Mouse (Mus musculus): ENCODE results near the gene Tpm1. TPM values are rescaled to one million over a fixed set of nuclear protein-coding genes. Genes with fewer than 3 reads are reported as not detected.
A peak's percentile ranks its signal among the peaks of the same experiment; 100 is the strongest.

Gene Tpm1
- total RNA-seq, 2 experiments from 2014 or later, result 11,169 to 11,475 TPM

GRCm38 (mm10) chr9:67034677-67035076 lies 14.5 kb downstream of the Tpm1 start:
- intact Hi-C loops (cut with DNase I), result no loop called here
- DNase-seq, result no peak

- intact Hi-C loops (cut with DNase I), result no loop called here
- no peak for DNase-seq
Observed at GRCm38 (mm10) chr9:67033016-67033415, 16.2 kb downstream of the Tpm1 start.

GRCm38 (mm10) chr9:67032611-67033010 lies 16.6 kb downstream of the Tpm1 start:
- no peak for DNase-seq
- intact Hi-C loops (cut with DNase I), result no loop called here

DNA sequence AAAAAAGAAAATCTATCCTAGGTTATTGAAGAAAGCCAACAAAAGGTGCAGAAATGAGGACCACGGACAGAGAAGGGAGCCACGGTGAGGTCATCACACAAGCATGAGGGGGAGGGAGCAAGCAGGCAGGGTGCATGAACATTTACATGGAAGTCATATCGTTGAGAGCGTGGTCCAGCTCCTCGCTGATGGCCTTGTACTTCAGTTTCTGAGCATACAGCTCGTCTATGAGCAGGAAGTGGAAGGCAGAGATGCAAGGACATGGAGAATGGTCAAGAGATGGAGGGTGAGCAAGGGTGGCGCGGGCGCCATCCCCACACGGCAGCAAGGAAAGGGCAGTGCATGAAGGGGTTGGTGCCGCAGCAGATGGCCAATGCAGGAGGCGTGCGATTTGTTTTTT lies 19.7 kb downstream of the Tpm1 start:
- no peak for DNase-seq
- intact Hi-C loops (cut with DNase I), result no loop called here

- no peak for DNase-seq
- intact Hi-C loops (cut with DNase I), result no loop called here
Observed at GRCm38 (mm10) chr9:67028929-67029328, 20.3 kb downstream of the Tpm1 start.

- intact Hi-C loops (cut with DNase I), result no loop called here
- no peak for DNase-seq
Observed at GRCm38 (mm10) chr9:67028133-67028724, 21.0 kb downstream of the Tpm1 start.

GRCm38 (mm10) chr9:67026890-67027289 lies 22.3 kb downstream of the Tpm1 start:
- intact Hi-C loops (cut with DNase I), result no loop called here
- DNase-seq, result no peak

GRCm38 (mm10) chr9:67026061-67026460 lies 23.1 kb downstream of the Tpm1 start:
- peak in 1 of 2 experiments; percentile 46 for DNase-seq
- intact Hi-C loops (cut with DNase I), result no loop called here

DNA sequence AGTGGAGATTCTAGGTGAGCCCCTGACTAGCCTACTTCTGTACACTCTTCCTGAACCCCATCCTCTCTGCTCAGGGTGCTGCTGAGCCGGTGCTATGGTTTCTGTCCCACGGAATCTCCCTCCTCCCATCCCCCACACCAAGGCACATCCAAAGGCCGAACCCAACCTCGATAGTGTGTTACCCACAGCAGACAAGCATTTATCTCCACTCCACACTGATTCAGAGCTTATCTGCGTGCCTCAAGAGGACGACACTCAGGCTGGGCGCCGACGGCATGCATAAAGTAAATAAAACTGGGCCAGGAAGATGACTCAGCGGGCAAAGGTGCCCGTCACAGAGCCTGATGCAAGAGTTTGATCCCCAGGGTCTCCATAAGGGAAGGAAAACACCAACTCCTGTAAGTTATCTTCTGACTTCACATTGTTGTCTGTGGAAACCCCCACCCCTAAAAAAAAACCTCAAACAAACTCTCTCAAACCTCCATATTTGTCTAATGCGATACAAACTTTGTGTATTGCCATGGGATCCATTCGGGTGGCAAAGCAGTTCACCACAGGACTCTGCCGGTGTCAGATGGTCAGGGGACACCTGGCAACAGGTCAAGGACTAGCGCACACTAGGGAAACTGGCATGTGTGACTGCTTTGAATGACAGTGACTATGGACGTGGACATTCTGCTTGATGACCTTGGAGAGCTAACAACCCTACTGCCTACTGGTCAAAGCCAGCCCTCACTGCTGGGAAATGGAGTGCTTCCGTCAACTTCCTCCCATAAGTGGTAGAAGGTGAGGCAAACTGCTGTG lies 24.1 kb downstream of the Tpm1 start:
- intact Hi-C loops (cut with DNase I), result no loop called here

DNA sequence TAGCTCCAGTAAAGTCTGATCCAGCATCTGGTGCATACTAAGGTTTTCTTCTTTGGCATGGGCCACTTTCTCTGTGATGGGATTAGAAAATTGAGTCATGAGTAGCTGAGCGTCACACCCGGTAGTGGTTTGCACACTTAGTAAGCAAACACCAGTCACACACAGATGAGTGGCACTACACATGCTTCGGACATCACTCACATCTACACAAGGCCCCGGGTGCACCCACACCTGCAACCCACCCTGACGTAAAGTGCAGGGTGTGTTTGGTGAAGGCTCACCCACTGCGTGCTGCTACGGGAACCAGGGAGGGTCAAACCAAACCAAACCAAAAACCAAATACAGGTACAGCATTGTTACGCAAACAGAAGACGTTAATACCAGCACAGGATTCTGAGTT lies 25.8 kb downstream of the Tpm1 start:
- intact Hi-C loops (cut with DNase I), result no loop called here
- DNase-seq, result no peak

More for the DNA sequence above, 24.1 kb downstream of the Tpm1 start:
- DNase-seq, result peak in 1 of 2 experiments; percentile 65

- intact Hi-C loops (cut with DNase I), result no loop called here
- DNase-seq, result no peak
Observed at GRCm38 (mm10) chr9:67020063-67020462, 29.1 kb downstream of the Tpm1 start.

DNA sequence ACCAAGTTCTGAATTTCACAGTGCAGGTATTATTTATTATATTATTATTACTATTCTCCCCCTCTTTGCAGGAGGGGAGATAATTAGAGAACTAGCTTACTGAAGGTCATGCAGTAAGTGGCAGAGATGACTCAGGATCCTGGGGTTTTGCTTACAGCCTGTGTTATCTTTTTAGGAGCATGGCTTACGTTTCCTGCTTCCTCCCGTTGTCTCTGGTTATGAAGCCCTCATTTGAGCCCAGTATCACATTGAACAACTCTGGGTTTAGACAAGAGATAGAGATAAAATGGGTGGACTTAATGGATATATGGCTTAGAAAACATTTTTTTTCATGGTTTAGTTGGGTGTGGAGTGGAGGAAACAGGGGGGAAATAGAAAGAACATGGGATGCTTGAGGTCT lies 35.7 kb downstream of the Tpm1 start:
- intact Hi-C loops (cut with DNase I), result no loop called here

GRCm38 (mm10) chr9:67012470-67012869 lies 36.7 kb downstream of the Tpm1 start:
- DNase-seq, result peak; percentile 74 to 86
- intact Hi-C loops (cut with DNase I), result no loop called here

More for the DNA sequence above, 35.7 kb downstream of the Tpm1 start:
- DNase-seq, result no peak

DNA sequence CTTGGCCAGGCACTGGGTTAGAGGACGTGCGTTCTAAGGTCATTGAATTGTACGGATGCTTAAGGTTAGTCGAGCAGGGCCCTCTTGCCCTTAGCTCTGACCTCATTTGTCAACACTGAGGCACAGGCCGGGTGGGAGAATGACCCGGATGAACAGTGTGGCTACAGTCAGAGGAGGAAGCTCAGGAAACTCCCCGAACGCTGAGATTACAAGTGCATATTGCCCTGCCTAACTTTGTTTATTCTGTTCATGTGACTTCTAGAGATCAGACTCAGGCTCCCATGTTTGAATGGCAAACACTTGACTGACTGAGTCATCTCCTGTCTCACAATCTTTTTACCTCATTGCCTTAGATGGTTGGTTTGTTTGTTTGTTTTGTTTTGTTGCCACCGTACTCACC lies 37.7 kb downstream of the Tpm1 start:
- no peak for DNase-seq
- intact Hi-C loops (cut with DNase I), result no loop called here

- DNase-seq, result no peak
- intact Hi-C loops (cut with DNase I), result no loop called here
Observed at GRCm38 (mm10) chr9:67008781-67009180, 40.4 kb downstream of the Tpm1 start.

DNA sequence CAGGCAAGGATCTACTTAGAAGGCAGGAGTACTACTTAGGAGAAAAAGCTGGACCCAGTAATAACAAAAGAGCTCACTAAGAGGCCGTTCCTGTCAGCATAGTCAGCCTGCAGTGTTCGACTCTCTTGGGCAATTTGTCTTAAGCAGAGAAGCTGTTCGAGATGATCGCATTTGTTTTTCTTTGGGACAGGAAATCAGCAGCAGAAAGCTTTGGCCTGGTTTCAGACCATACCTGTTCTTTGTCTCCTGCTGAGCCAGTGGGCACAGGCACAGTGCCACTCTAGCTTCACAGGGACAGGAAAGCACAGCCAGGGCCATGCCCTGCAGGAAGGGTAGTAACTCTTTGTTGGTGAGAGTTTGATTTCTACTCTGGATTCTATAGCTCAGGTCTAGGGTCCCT lies 42.8 kb downstream of the Tpm1 start:
- DNase-seq, result no peak
- intact Hi-C loops (cut with DNase I), result no loop called here

GRCm38 (mm10) chr9:67005161-67005742 lies 44.0 kb downstream of the Tpm1 start:
- intact Hi-C loops (cut with DNase I), result no loop called here
- DNase-seq, result no peak

- intact Hi-C loops (cut with DNase I), result loop anchor here (5.0 kb wide), 3 partner anchors 154 to 269 kb away; no protein-coding TSS in a partner anchor
Observed at GRCm38 (mm10) chr9:67003656-67004055, 45.5 kb downstream of the Tpm1 start.

DNA sequence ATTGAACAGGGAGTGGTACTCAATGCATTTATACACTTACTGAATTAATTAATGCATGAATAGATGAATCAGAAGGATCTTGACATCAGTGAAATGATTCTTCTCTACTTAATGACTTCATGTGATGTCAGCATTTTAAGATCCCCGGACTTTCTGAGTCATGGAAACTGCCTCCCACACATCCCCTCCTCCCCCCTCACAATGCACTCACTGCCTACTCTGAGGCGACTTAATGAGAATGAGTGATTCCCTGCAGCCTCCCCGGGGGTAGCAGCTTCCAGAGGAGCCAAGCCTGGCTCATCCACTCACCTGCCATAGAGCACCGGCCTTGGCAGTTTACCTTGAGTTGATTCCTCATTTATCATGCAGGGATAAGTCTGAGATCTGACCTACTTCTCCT lies 46.0 kb downstream of the Tpm1 start:
- intact Hi-C loops (cut with DNase I), result loop anchor here (5.0 kb wide), 3 partner anchors 154 to 269 kb away; no protein-coding TSS in a partner anchor
- no peak for DNase-seq

More at GRCm38 (mm10) chr9:67003656-67004055, 45.5 kb downstream of the Tpm1 start:
- DNase-seq, result no peak

DNA sequence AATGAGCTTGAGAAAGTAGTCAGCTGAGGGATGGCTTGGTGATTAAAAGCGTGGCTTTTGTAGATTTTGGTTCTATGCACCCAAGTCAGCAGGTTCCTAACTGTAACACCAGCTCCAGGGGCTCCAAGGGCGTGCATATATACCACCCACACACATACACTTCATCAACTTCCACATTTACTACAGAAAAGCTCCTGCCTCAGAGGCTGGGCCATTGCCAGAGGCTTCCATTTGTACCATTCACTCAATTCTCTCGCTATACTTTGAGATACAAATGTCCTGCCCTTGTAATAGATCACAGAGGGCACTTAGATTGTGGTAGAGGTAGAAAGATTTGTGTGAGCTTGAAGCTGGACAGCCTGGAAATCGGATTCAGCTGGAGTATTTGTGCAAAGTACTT lies 47.7 kb downstream of the Tpm1 start:
- no peak for DNase-seq
- intact Hi-C loops (cut with DNase I), result loop anchor here (1.0 to 5.0 kb wide), 4 partner anchors 43 to 271 kb away; no protein-coding TSS in a partner anchor

DNA sequence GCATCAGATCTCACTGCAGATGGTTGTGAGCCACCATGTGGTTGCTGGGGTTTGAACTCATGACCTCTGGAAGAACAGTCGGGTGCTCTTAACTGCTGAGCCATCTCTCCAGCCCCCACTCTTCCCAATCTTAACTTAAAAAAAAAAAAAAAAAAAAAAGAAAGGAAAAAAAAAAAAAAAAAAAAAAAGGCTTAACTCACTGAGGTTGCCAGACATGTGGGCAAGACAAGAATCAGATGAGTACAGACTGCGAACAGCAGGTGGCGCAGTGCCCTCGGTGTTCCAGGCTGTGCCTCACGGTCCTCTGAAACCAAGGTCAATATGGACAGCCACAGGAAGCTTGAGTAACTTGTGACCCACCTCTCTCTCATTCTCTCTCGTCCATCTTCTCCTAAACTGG lies 48.2 kb downstream of the Tpm1 start:
- peak; percentile 85 to 88 for DNase-seq
- intact Hi-C loops (cut with DNase I), result loop anchor here (1.0 to 5.0 kb wide), 4 partner anchors 43 to 271 kb away; no protein-coding TSS in a partner anchor
